Mouse (Mus musculus): ENCODE measurements around the gene Smap1. TPM values are rescaled to one million over a fixed set of nuclear protein-coding genes. Genes with fewer than 3 reads are reported as not detected.
A peak's percentile ranks its signal among the peaks of the same experiment; 100 is the strongest.

Gene Smap1
- polyA plus RNA-seq, 1 experiment from 2014 or later: 131 TPM

DNA sequence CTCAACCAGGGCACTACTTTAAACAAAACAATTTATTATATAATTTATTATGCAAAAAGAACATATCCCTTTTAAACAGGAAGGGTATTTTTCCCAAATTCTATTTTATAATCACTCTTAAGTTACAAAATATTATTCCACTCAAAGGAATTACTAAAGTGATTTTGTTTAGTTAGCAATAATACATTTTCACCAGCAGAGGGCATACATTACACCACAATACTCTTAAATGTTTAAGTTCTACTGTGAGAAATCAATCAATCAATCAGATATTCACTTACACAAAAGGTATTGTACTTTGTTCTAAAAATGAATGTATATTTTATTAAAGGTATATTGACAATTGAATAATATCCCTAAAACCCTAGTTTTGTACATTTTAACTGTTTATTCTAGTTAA is 16.0 kb downstream of the Smap1 start:
- Histone ChIP-seq H3K27ac (no peak overlapping the region), H3K4me1 (no peaks in the 10 kb centered on the region), H3K36me3 (replicated peaks) (no peaks in the 10 kb centered on the region), H3K9ac (no peak overlapping the region), H3K27me3 (replicated peaks) (no peaks in the 10 kb centered on the region), H3K4me3 (no peak overlapping the region), H3K9me3 (no peaks in the 10 kb centered on the region), H3K4me2 (no peak overlapping the region)
- ATAC-seq (replicated peaks): no peak

DNA sequence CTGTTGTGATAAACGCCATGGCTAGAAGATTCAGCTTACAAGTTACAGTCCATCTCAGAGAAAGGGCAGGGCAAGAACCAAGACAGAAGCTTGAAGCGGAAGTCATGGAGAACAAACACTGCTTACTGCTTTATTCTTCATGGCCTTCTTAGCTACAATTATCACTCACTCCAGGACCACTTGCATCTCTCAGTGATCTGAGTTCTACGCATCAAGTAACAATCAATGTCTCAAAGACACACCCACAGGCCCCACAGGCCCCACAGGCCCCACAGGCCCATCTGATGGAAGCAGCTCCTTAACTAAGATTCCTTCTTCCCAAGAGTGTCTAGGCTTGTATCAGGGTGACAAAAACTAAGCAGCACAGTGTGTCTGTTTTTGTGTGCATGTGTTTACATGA is 18.8 kb downstream of the Smap1 start:
- Histone ChIP-seq H3K4me1 (no peaks in the 10 kb centered on the region), H3K4me3 (no peak overlapping the region), H3K27me3 (replicated peaks) (no peaks in the 10 kb centered on the region), H3K27ac (no peak overlapping the region), H3K9ac (no peak overlapping the region), H3K4me2 (no peak overlapping the region), H3K36me3 (replicated peaks) (no peaks in the 10 kb centered on the region), H3K9me3 (no peaks in the 10 kb centered on the region)
- 81% methylated on average over 3 of the region's 3 CpGs for WGBS
- no peak for ATAC-seq (replicated peaks)

DNA sequence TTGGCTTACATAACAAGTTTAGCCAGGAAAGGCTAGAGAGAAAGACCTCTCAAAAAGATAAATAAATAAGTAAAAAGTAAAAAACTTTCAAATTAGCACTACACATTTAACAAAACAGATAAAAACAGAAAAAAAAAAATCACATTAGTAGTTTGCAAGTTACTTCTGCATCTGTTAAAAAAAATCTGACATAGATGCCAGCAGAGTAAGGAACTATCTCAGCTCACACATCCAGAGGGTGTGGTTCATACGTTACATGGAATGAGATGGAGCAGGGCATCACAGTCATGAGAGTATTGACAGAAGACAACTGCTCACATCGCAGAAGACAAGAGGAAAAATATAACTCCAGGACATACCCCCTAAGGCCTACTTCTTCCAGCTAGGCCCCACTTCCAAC is 19.4 kb downstream of the Smap1 start:
- 90% methylated on average over 2 of the region's 2 CpGs for WGBS
- H3K27me3 ChIP-seq (replicated peaks): no peaks in the 10 kb centered on the region
- no peak overlapping the region for H3K4me2 ChIP-seq
- ATAC-seq (replicated peaks): no peak
- H3K4me3 ChIP-seq: no peak overlapping the region
- H3K36me3 ChIP-seq (replicated peaks): no peaks in the 10 kb centered on the region
- H3K4me1 ChIP-seq: no peaks in the 10 kb centered on the region
- no peak overlapping the region for H3K9ac ChIP-seq
- H3K27ac ChIP-seq: no peak overlapping the region
- H3K9me3 ChIP-seq: no peaks in the 10 kb centered on the region

DNA sequence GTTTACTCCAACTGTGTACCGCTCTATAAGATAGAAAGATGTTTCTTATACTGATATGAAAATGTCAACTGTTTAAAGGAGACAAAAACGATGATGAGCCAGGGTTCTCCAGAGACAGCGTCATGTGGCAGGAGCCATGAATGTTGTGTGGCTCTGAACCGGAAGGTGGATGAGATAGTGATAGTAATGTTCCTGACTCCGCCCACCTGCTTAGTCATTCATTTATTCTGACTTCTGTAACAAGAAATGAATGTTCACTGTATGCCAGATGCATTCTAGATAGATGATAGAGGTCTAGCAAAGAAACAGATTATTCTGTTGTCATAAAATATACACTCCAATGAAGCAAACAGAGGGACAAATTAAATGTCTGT is 22.5 kb downstream of the Smap1 start:
- no peak overlapping the region for H3K4me3 ChIP-seq
- no peaks in the 10 kb centered on the region for H3K9me3 ChIP-seq
- no peak overlapping the region for H3K27ac ChIP-seq
- 95% methylated on average over 5 of the region's 5 CpGs for WGBS
- H3K4me1 ChIP-seq: no peaks in the 10 kb centered on the region
- no peaks in the 10 kb centered on the region for H3K36me3 ChIP-seq (replicated peaks)
- no peak overlapping the region for H3K4me2 ChIP-seq
- no peaks in the 10 kb centered on the region for H3K27me3 ChIP-seq (replicated peaks)
- H3K9ac ChIP-seq: no peak overlapping the region
- no peak for ATAC-seq (replicated peaks)

DNA sequence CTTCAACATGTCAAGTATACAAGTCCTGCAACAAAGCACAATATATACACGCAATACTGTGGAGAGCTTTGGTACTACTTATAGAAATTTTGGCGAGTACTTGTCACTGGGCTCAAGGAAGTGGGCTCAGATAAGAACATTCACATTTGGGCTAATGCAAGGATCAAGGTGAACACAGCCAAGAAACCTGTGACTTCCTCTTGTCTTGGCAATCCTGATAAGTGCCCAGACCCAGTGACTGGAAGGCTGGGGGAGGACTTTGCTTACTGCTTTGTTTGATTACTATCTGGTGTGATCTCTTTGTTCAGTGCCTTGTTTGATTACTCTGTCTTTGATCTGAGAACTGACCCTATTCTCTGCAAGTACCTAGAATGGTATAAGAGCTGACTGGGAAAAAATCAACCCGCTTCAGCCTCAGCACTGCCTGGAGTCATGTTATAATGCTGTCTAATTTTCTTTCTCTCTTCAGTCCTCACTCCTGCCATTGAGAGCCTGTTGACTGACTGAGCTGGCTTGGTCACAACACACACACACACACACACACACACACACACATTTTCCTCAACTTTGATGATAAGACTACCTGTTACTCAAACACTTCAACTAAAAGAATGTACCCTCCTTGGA is 23.0 kb downstream of the Smap1 start:
- no peak overlapping the region for H3K9ac ChIP-seq
- H3K27ac ChIP-seq: no peak overlapping the region
- no peaks in the 10 kb centered on the region for H3K36me3 ChIP-seq (replicated peaks)
- H3K4me1 ChIP-seq: no peaks in the 10 kb centered on the region
- no peaks in the 10 kb centered on the region for H3K27me3 ChIP-seq (replicated peaks)
- H3K9me3 ChIP-seq: no peaks in the 10 kb centered on the region
- no peak for ATAC-seq (replicated peaks)
- no peak overlapping the region for H3K4me2 ChIP-seq
- WGBS: 95% methylated on average over 3 of the region's 3 CpGs
- no peak overlapping the region for H3K4me3 ChIP-seq

DNA sequence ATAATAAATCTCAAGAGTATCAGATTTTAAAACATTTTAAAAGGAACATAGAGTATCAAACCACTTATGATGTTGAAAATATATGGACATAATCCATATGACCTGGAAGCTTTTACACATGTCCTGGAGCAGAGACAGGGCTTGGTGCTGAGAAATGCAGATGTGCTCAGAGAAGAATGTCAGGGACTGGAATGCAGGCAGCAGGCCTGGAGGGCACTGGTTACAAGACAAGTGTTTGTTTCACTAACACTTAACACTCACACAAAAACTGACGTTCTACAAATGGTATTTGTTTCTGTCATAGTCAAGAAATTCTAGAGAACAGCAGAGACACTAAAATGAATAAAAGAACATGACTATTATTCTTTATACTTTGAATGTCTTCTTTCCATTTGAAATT is 30.0 kb downstream of the Smap1 start:
- H3K4me2 ChIP-seq: no peak overlapping the region
- H3K36me3 ChIP-seq (replicated peaks): no peaks in the 10 kb centered on the region
- H3K4me3 ChIP-seq: no peak overlapping the region
- WGBS: 71% methylated on average over 1 of the region's 1 CpGs
- no peak overlapping the region for H3K9ac ChIP-seq
- no peaks in the 10 kb centered on the region for H3K27me3 ChIP-seq (replicated peaks)
- no peak overlapping the region for H3K27ac ChIP-seq
- H3K9me3 ChIP-seq: no peaks in the 10 kb centered on the region
- H3K4me1 ChIP-seq: no peaks in the 10 kb centered on the region
- no peak for ATAC-seq (replicated peaks)

GRCm38 (mm10) chr1:23884914-23885313 is 37.2 kb downstream of the Smap1 start:
- H3K27ac ChIP-seq: no peak overlapping the region
- no peaks in the 10 kb centered on the region for H3K27me3 ChIP-seq (replicated peaks)
- H3K4me2 ChIP-seq: no peak overlapping the region
- 24% methylated on average over 7 of the region's 7 CpGs for WGBS
- no peak overlapping the region for H3K9ac ChIP-seq
- H3K36me3 ChIP-seq (replicated peaks): no peaks in the 10 kb centered on the region
- no peaks in the 10 kb centered on the region for H3K9me3 ChIP-seq
- no peak overlapping the region for H3K4me3 ChIP-seq
- no peaks in the 10 kb centered on the region for H3K4me1 ChIP-seq
- 0 out of 2 replicates have a peak, but pooled peaks have one; percentile 50 for ATAC-seq (replicated peaks)

- Histone ChIP-seq H3K9me3 (no peaks in the 10 kb centered on the region), H3K9ac (no peak overlapping the region), H3K27ac (no peak overlapping the region), H3K4me2 (no peak overlapping the region), H3K36me3 (replicated peaks) (no peaks in the 10 kb centered on the region), H3K4me3 (no peak overlapping the region), H3K4me1 (no peaks in the 10 kb centered on the region), H3K27me3 (replicated peaks) (no peaks in the 10 kb centered on the region)
- 91% methylated on average over 2 of the region's 2 CpGs for WGBS
- no peak for ATAC-seq (replicated peaks)
These were observed 37.9 kb downstream of the Smap1 start for GRCm38 (mm10) chr1:23884087-23884668.

DNA sequence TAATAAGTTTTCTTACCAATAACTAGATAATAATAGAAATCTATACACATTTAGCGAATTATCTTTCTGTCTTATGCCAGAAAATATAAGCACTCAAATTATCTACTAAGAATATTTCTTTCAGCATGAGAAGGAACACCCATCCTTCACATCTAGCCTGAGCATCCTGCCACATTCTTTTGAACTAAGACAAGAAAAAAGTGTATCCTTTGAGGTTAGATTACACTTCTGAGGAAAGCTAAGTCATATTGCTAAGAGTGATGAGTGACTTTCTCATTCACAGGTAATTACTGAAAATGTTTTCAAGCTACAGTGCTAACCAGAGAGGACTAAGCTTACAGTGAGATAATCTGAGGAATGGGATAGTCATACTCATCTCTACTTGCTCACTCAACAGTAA is 39.4 kb downstream of the Smap1 start:
- Histone ChIP-seq H3K36me3 (replicated peaks) (no peaks in the 10 kb centered on the region), H3K4me2 (no peak overlapping the region), H3K27ac (no peak overlapping the region), H3K9me3 (no peaks in the 10 kb centered on the region), H3K9ac (no peak overlapping the region), H3K27me3 (replicated peaks) (no peaks in the 10 kb centered on the region), H3K4me3 (no peak overlapping the region), H3K4me1 (no peaks in the 10 kb centered on the region)
- WGBS: 98% methylated on average over 1 of the region's 1 CpGs
- ATAC-seq (replicated peaks): no peak

DNA sequence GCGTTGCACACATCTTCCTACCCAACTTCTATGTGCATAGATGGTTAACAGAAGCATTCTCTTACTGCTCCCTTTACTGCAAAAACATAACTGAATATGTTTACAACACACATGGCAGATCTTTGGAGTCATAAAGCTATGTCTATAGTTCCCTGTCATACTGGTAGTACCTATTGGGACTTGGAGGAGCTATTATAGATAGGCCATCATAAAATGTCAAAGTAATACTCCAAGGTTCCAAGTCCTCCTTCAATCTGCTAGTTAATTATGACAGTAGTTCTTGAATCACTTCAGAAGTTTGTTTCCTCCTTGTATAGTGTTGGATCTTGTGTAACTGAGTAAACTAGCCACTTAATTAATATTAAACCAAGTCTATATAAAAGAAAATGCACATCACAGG is 49.9 kb downstream of the Smap1 start:
- H3K4me3 ChIP-seq: no peak overlapping the region
- no peak overlapping the region for H3K4me2 ChIP-seq
- H3K9ac ChIP-seq: no peak overlapping the region
- no peaks in the 10 kb centered on the region for H3K9me3 ChIP-seq
- no peak overlapping the region for H3K27ac ChIP-seq
- WGBS: 95% methylated on average over 1 of the region's 1 CpGs
- H3K36me3 ChIP-seq (replicated peaks): peaks cover 2% of the 10 kb centered on the region; the same call in 1 of the 2 replicates
- no peak for ATAC-seq (replicated peaks)
- H3K4me1 ChIP-seq: no peaks in the 10 kb centered on the region
- H3K27me3 ChIP-seq (replicated peaks): no peaks in the 10 kb centered on the region

DNA sequence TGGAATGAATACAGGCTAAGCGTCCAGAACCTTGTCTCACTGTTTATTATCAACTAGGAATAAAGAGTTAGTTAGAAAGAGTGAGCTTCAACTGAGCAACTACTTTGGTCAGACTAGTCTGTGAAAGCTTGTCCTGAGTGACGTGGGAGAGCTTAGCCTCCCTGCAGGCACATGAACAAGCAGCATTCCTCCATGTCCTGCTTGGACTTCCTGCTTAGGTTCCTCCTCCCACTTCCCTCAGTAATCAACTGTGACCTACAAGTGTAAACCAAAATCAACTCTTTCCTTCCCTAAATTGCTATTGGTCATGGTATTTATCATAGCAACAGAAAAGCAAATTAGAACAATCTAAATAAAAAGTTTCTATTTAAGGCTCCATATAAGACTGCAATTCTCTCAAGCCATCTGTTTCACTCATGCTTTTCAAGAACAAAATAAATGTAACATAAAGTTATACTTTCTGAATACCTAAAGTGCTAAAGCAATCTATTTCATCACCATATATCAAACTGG is 54.7 kb downstream of the Smap1 start:
- Histone ChIP-seq H3K36me3 (replicated peaks) (peaks cover 2% of the 10 kb centered on the region), H3K9ac (no peak overlapping the region), H3K27me3 (replicated peaks) (no peaks in the 10 kb centered on the region), H3K9me3 (no peaks in the 10 kb centered on the region), H3K27ac (no peak overlapping the region), H3K4me3 (no peak overlapping the region), H3K4me1 (no peaks in the 10 kb centered on the region), H3K4me2 (no peak overlapping the region)
- no peak for ATAC-seq (replicated peaks)
- 52% methylated on average over 2 of the region's 2 CpGs for WGBS

DNA sequence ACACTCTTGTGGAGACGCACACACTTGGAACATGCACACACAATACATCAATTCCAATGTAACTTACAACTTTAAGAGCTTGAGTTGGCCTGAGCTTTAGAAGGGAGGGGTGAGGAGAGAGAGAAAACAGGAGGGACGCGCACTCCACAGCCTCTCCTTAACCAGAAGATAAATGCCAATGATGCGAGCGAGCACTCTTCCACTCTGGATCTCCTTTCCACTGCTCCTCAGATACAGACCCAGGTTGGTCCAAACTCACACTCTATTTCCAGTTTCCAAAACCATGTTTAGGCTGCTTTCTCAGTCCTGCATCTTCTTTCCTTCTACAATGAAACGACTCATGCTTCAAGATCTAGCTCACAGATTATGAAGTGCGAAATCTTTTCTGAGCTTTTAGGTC is 56.6 kb downstream of the Smap1 start:
- ATAC-seq (replicated peaks): no peak
- Histone ChIP-seq H3K27me3 (replicated peaks) (no peaks in the 10 kb centered on the region), H3K9me3 (no peaks in the 10 kb centered on the region), H3K36me3 (replicated peaks) (peaks cover 2% of the 10 kb centered on the region; the same call in 1 of the 2 replicates), H3K4me3 (no peak overlapping the region), H3K4me2 (no peak overlapping the region), H3K4me1 (no peaks in the 10 kb centered on the region), H3K9ac (no peak overlapping the region), H3K27ac (no peak overlapping the region)
- 91% methylated on average over 7 of the region's 7 CpGs for WGBS

- 92% methylated on average over 2 of the region's 2 CpGs for WGBS
- Histone ChIP-seq H3K27ac (no peak overlapping the region), H3K4me1 (no peaks in the 10 kb centered on the region), H3K4me3 (no peak overlapping the region), H3K9ac (no peak overlapping the region), H3K27me3 (replicated peaks) (no peaks in the 10 kb centered on the region), H3K4me2 (no peak overlapping the region), H3K9me3 (no peaks in the 10 kb centered on the region), H3K36me3 (replicated peaks) (peaks cover 13% of the 10 kb centered on the region; the same call in 1 of the 2 replicates)
- no peak for ATAC-seq (replicated peaks)
These were observed 61.2 kb downstream of the Smap1 start for GRCm38 (mm10) chr1:23860944-23861343.

Measured in midbrain, embryonic 15.5 days (tissue).